Mouse (Mus musculus) megakaryocyte, embryonic 14.5 days (primary cell): Measurements from ENCODE around the gene Thbd.

ENCODE experiments used
- FLI1 ChIP-seq: IDR thresholded peaks from 2 replicates; pipeline ENCODE4 v1.6.1; 2012; ENCODE audit warnings: low read length, inconsistent platforms, mixed read lengths
- GATA1 ChIP-seq: IDR thresholded peaks from 3 replicates; pipeline ENCODE4 v1.6.1; 2012; ENCODE audit warnings: mixed read lengths, low read length, inconsistent platforms, borderline replicate concordance

GRCm38 (mm10) chr2:148396209-148396608, 11.8 kb downstream of the Thbd start:
- no peak for TF ChIP-seq GATA1
- no peak for TF ChIP-seq FLI1
